Mouse (Mus musculus) neural tube, embryonic 14.5 days (tissue): ENCODE measurements around the gene C87436. TPM values are rescaled to one million over a fixed set of nuclear protein-coding genes. Genes with fewer than 3 reads are reported as not detected.

ENCODE experiments used
- ATAC-seq: fragments of 200-750 bp; cut with Nextera tagmentation; 2 replicates; pipeline ENCODE4 v1.8.0; 2017; ENCODE audit warnings: low read depth, mild to moderate bottlenecking, moderate TSS enrichment, moderate library complexity
- H3K27ac ChIP-seq: fragments of 300-500 bp; sonication (generic); 2 replicates; pipeline ENCODE4 v1.5.1; 2014; ENCODE audit warnings: low read depth, mild to moderate bottlenecking, control low read depth, low read length, moderate library complexity, mixed read lengths
- H3K27me3 ChIP-seq: fragments of 300-500 bp; sonication (generic); 2 replicates; pipeline ENCODE4 v1.6.1; 2014; ENCODE audit warnings: low read length; ENCODE audit not compliant: control insufficient read depth, insufficient read depth
- H3K36me3 ChIP-seq: fragments of 300-500 bp; sonication (generic); 2 replicates; pipeline ENCODE4 v1.6.1; 2014; ENCODE audit warnings: low read length, mixed read lengths; ENCODE audit not compliant: control insufficient read depth, insufficient read depth
- H3K4me1 ChIP-seq: fragments of 300-500 bp; sonication (generic); 2 replicates; pipeline ENCODE4 v1.6.1; 2014; ENCODE audit warnings: low read length; ENCODE audit not compliant: control insufficient read depth, insufficient read depth
- H3K4me2 ChIP-seq: fragments of 300-500 bp; sonication (generic); 2 replicates; pipeline ENCODE4 v1.6.1; 2014; ENCODE audit warnings: mild to moderate bottlenecking, low read depth, low read length, control low read depth
- H3K4me3 ChIP-seq: fragments of 300-500 bp; sonication (generic); 2 replicates; pipeline ENCODE4 v1.5.1; 2014; ENCODE audit warnings: low read depth, low read length, control low read depth, mixed read lengths
- H3K9ac ChIP-seq: fragments of 300-500 bp; sonication (generic); replicated peaks from 2 replicates; pipeline ENCODE4 v1.6.1; 2014; ENCODE audit warnings: low read depth, mild to moderate bottlenecking, control low read depth, low read length, mixed read lengths
- H3K9me3 ChIP-seq: fragments of 300-500 bp; sonication (generic); 2 replicates; pipeline ENCODE4 v1.6.1; 2016; ENCODE audit warnings: low read length; ENCODE audit not compliant: control insufficient read depth
- WGBS: fragments of 180-500 bp; shearing (Covaris S2); extraction: QIAGEN DNeasy Blood & Tissue Kit; methylation state at CpG from one replicate; pipeline ENCODE4 v1.1.7; 2014; 5-methylcytosine and 5-hydroxymethylcytosine counted together
- polyA plus RNA-seq: library from polyadenylated mRNA; unstranded; fragments of >200 nt; fragmentation: Nextera tagmentation; extraction: Ambion mirVana; gene quantifications from 2 replicates; pipeline ENCODE4 v1.2.1, GENCODE M21; 2014

The C87436 gene
- polyA plus RNA-seq: 21.9 and 27.2 TPM in 2 replicates

DNA sequence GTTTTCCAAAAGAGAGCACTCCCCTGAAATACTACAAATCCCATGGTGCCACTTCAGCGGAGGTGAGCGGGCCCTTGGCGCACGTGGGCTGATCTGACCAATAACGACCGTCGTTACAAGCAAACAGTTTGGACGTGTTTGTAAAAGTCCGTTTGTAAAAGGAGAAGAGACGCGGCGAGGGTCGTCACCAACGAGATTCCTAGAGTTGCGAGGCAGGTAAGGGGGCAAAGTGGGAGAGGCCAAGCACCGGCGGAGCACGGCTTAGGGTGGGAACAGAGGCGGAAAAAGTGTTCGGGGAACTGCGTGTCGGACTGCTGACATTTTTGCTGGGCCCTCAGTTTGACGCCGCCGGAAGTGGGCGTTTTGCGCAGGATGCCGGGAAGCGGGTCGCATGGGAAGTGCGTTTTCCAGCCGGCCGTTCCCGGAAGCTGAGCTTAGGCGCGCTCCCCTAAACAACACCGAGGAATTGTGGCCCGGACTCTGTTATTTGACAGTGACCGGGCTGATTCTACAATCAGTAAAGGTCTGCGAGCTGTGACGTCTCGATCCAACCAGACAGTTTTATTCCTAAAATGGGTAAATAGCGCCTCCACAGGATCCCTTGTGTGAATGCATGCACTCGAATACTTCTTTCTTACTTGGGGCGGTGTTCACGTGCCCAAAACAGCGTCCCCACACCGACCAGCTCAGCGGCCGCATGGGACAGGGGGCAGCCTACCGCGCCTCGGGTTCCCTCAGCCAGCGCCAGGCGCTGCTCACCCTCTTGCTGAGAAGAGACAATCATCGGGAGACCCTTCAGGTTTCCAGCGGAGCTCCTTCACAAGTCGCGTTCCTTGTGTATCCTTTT is at the start of gene C87436:
Gene C87436, plus strand, starts transcription at position 103 of the 847 bp plus-strand sequence.
- peak within 1 kb of the TSS; percentile 88 for H3K27ac ChIP-seq
- peak; percentile 94 for ATAC-seq
- no peaks in the 10 kb centered on the region for H3K9me3 ChIP-seq
- under 1% methylated on average over 59 of the region's 59 CpGs for WGBS
- H3K9ac ChIP-seq: peak within 1 kb of the TSS; percentile 80
- H3K4me3 ChIP-seq: peak within 1 kb of the TSS; percentile 83
- no peaks in the 10 kb centered on the region for H3K27me3 ChIP-seq
- H3K36me3 ChIP-seq: peaks cover 24% of the 10 kb centered on the region
- H3K4me2 ChIP-seq: peak within 1 kb of the TSS; percentile 88
- H3K4me1 ChIP-seq: peaks cover 3% of the 10 kb centered on the region; the same call in 1 of the 2 replicates

- whole genome bisulfite sequencing: 87% methylated on average over 18 of the region's 18 CpGs
- no peak overlapping the region for H3K4me3 ChIP-seq
- no peak overlapping the region for H3K4me2 ChIP-seq
- H3K4me1 ChIP-seq: no peaks in the 10 kb centered on the region
- H3K9me3 ChIP-seq: no peaks in the 10 kb centered on the region
- peaks cover 57% of the 10 kb centered on the region for H3K36me3 ChIP-seq
- no peaks in the 10 kb centered on the region for H3K27me3 ChIP-seq
- H3K27ac ChIP-seq: no peak overlapping the region
- H3K9ac ChIP-seq: no peak overlapping the region
- no peak for ATAC-seq
These were observed 49.7 kb upstream of the C87436 start for GRCm38 (mm10) chr6:86388461-86388860.

DNA sequence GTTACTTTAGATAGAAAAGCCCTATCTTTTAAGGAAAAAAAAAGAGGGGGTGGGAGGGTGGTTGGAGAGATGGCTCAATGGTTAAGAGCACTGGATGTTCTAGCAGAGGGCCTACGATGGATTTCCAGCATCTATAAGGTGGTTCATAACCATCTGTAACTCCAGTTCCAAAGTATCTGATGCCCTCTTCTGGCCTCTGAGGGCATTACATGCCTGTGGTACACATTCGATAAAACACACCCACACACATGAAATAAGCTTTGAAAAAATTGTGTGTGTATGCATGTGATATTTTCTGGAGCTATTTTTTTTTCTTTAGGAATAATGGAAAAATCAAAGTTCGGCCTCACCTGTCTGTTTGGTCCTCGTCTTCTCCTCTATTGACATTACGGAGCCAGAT is 46.8 kb upstream of the C87436 start:
- no peaks in the 10 kb centered on the region for H3K9me3 ChIP-seq
- H3K27me3 ChIP-seq: no peaks in the 10 kb centered on the region
- no peak overlapping the region for H3K4me3 ChIP-seq
- WGBS: 95% methylated on average over 5 of the region's 5 CpGs
- H3K36me3 ChIP-seq: peaks cover 50% of the 10 kb centered on the region
- H3K4me2 ChIP-seq: no peak overlapping the region
- no peak overlapping the region for H3K9ac ChIP-seq
- H3K27ac ChIP-seq: no peak overlapping the region
- no peak for ATAC-seq
- peaks cover 16% of the 10 kb centered on the region for H3K4me1 ChIP-seq

- H3K9ac ChIP-seq: no peak overlapping the region
These were observed 45.0 kb upstream of the C87436 start for GRCm38 (mm10) chr6:86393187-86393586.

GRCm38 (mm10) chr6:86394078-86394720 is 44.0 kb upstream of the C87436 start:
- H3K4me1 ChIP-seq: peaks cover 16% of the 10 kb centered on the region
- H3K36me3 ChIP-seq: peaks cover 29% of the 10 kb centered on the region
- no peak for ATAC-seq
- H3K27ac ChIP-seq: no peak overlapping the region
- no peak overlapping the region for H3K9ac ChIP-seq
- WGBS: 92% methylated on average over 17 of the region's 17 CpGs
- H3K27me3 ChIP-seq: no peaks in the 10 kb centered on the region; the same call in 1 of the 2 replicates
- no peak overlapping the region for H3K4me2 ChIP-seq
- H3K9me3 ChIP-seq: no peaks in the 10 kb centered on the region
- no peak overlapping the region for H3K4me3 ChIP-seq

More at GRCm38 (mm10) chr6:86393187-86393586, 45.0 kb upstream of the C87436 start:
- Histone ChIP-seq H3K4me1 (peaks cover 16% of the 10 kb centered on the region), H3K27ac (no peak overlapping the region), H3K9me3 (no peaks in the 10 kb centered on the region), H3K4me2 (no peak overlapping the region), H3K4me3 (no peak overlapping the region), H3K36me3 (peaks cover 39% of the 10 kb centered on the region), H3K27me3 (no peaks in the 10 kb centered on the region; the same call in 1 of the 2 replicates)
- 100% methylated on average over 1 of the region's 1 CpGs for WGBS
- no peak for ATAC-seq

DNA sequence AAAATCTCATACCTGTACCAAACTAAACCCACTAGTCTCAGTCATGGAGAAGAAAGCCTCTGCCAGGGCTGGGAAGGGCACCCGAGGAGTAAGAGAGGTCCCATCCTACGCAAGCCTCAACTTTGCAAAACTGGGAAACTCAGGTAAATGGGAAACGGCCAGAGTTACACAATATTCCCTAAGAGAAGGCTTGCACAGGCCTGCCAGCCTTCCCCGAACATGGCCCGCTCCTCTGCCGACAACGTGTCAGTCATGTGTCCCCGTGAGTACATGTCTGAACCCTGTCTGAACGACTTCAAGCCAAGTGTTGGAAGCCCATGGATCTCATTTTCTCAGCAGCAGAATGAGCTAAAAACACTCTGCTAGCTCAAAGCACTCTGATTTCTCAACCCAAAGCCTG is 43.2 kb upstream of the C87436 start:
- H3K4me2 ChIP-seq: peak overlapping the region; percentile 86
- H3K9ac ChIP-seq: no peak overlapping the region
- ATAC-seq: no peak
- WGBS: 90% methylated on average over 9 of the region's 9 CpGs
- no peaks in the 10 kb centered on the region; the same call in 1 of the 2 replicates for H3K27me3 ChIP-seq
- H3K4me1 ChIP-seq: peaks cover 16% of the 10 kb centered on the region
- H3K9me3 ChIP-seq: no peaks in the 10 kb centered on the region
- H3K36me3 ChIP-seq: peaks cover 23% of the 10 kb centered on the region
- no peak overlapping the region for H3K27ac ChIP-seq
- peak overlapping the region; percentile 84 for H3K4me3 ChIP-seq

- Histone ChIP-seq H3K27me3 (no peaks in the 10 kb centered on the region; the same call in 1 of the 2 replicates), H3K36me3 (peaks cover 15% of the 10 kb centered on the region), H3K27ac (peak overlapping the region; percentile 86; the same call in 1 of the 2 replicates), H3K9me3 (no peaks in the 10 kb centered on the region), H3K4me2 (peak overlapping the region; percentile 86), H3K9ac (peak overlapping the region; percentile 97), H3K4me1 (peaks cover 16% of the 10 kb centered on the region), H3K4me3 (peak overlapping the region; percentile 84)
- WGBS: 17% methylated on average over 10 of the region's 10 CpGs
- no peak for ATAC-seq
These were observed 42.2 kb upstream of the C87436 start for GRCm38 (mm10) chr6:86395969-86396368.

DNA sequence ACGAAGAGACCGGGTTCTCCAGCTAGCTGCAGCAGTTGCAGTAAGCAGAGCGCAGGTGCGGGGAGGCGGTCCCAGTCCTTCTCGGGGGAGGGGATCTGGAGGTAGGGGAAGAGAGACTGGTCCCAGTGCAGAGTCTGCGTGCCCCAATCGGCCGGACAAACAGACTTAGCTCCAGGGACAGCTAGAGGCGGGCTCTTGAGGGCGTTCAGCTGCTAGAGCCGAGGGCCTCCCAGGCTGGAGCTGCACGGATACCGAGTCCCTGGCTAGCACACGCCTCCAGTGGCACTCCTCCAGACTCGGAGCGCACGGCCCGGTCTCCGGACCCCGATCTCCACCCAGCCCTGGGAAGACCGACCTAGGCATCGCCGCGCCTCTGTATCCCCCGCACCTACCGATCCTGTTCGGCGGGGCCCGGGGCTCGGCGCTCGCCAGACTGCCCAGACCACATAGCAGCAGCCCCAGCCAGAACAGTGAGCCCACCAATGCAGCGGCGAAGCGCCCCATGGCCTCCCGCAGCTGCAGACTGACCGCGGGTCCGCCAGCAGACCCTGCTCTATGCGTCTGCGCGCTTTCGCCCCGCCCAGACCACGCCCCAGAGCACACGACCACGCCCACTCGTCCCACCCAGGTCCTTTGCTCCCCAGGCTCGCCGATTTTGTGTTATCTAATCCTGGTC is 41.5 kb upstream of the C87436 start, which contains the start of gene Pcyox1:
Gene Pcyox1, minus strand, starts transcription at position 574 of the 676 bp plus-strand sequence.
- peak; percentile 93 for ATAC-seq
- peak within 1 kb of the TSS; percentile 97 for H3K9ac ChIP-seq
- peak within 1 kb of the TSS; percentile 86 for H3K4me2 ChIP-seq
- no peaks in the 10 kb centered on the region; the same call in 1 of the 2 replicates for H3K27me3 ChIP-seq
- H3K4me3 ChIP-seq: peak within 1 kb of the TSS; percentile 84
- peaks cover 16% of the 10 kb centered on the region for H3K4me1 ChIP-seq
- H3K36me3 ChIP-seq: peaks cover 7% of the 10 kb centered on the region
- H3K27ac ChIP-seq: peak within 1 kb of the TSS; percentile 86
- no peaks in the 10 kb centered on the region for H3K9me3 ChIP-seq
- 0% methylated on average over 48 of the region's 51 CpGs for WGBS
